Mouse (Mus musculus) megakaryocyte progenitor cell, adult 5-6 weeks (primary cell): ENCODE data around the gene Ddhd1. TPM values are rescaled to one million over a fixed set of nuclear protein-coding genes. Genes with fewer than 3 reads are reported as not detected.
A peak's percentile ranks its signal among the peaks of the same experiment; 100 is the strongest.

ENCODE experiments used
- ATAC-seq: replicated peaks from 2 replicates; pipeline ENCODE4 v1.8.0; 2016; ENCODE audit warnings: mild to moderate bottlenecking, moderate TSS enrichment, inconsistent platforms; ENCODE audit not compliant: poor library complexity
- total RNA-seq, 2 experiments: library from RNA; stranded (forward) in 1 of 2; stranded (reverse) in 1 of 2; fragments of 157-497, 149-512 nt in 1 of 2; fragments of 200-1000 nt in 1 of 2; gene quantifications; 2 replicates each; pipeline versions ENCODE4 v1.2.3 to v1.2.4; 2015 to 2017

The Ddhd1 gene
- total RNA-seq, 2 experiments from 2014 or later: 18.2 to 18.6 TPM

GRCm38 (mm10) chr14:45647175-45647574, 10.8 kb downstream of the Ddhd1 start:
- ATAC-seq: no peak

- ATAC-seq: no peak
These were observed 13.2 kb downstream of the Ddhd1 start for GRCm38 (mm10) chr14:45644786-45645185.

GRCm38 (mm10) chr14:45644202-45644601, 13.7 kb downstream of the Ddhd1 start:
- no peak for ATAC-seq

GRCm38 (mm10) chr14:45643461-45643860, 14.5 kb downstream of the Ddhd1 start:
- ATAC-seq: no peak

GRCm38 (mm10) chr14:45642795-45643194, 15.1 kb downstream of the Ddhd1 start:
- no peak for ATAC-seq

- no peak for ATAC-seq
These were observed 15.7 kb downstream of the Ddhd1 start for GRCm38 (mm10) chr14:45642217-45642616.

GRCm38 (mm10) chr14:45638717-45639116, 19.2 kb downstream of the Ddhd1 start:
- 0 out of 2 replicates have a peak, but pooled peaks have one; percentile 31 for ATAC-seq

GRCm38 (mm10) chr14:45635496-45635895, 22.4 kb downstream of the Ddhd1 start:
- no peak for ATAC-seq

GRCm38 (mm10) chr14:45632756-45633537, 25.0 kb downstream of the Ddhd1 start:
- peak; percentile 54; the same call in 1 of the 2 replicates for ATAC-seq

- ATAC-seq: peak; percentile 61
These were observed 27.4 kb downstream of the Ddhd1 start for GRCm38 (mm10) chr14:45630544-45630943.

GRCm38 (mm10) chr14:45629938-45630337, 28.0 kb downstream of the Ddhd1 start:
- ATAC-seq: no peak

GRCm38 (mm10) chr14:45618351-45618750, 39.6 kb downstream of the Ddhd1 start:
- ATAC-seq: no peak

GRCm38 (mm10) chr14:45616526-45616925, 41.4 kb downstream of the Ddhd1 start:
- ATAC-seq: no peak

GRCm38 (mm10) chr14:45615776-45616175, 42.2 kb downstream of the Ddhd1 start:
- no peak for ATAC-seq

- no peak for ATAC-seq
These were observed 43.1 kb downstream of the Ddhd1 start for GRCm38 (mm10) chr14:45614822-45615221.

GRCm38 (mm10) chr14:45614406-45614805, 43.5 kb downstream of the Ddhd1 start:
- no peak for ATAC-seq

GRCm38 (mm10) chr14:45611654-45612053, 46.3 kb downstream of the Ddhd1 start:
- ATAC-seq: no peak

GRCm38 (mm10) chr14:45602002-45602401, 55.9 kb downstream of the Ddhd1 start:
- peak; percentile 81 for ATAC-seq

GRCm38 (mm10) chr14:45600587-45600986, 57.4 kb downstream of the Ddhd1 start:
- ATAC-seq: no peak

- no peak for ATAC-seq
These were observed 60.1 kb downstream of the Ddhd1 start for GRCm38 (mm10) chr14:45597855-45598254.

- ATAC-seq: no peak
These were observed 64.7 kb downstream of the Ddhd1 start for GRCm38 (mm10) chr14:45593261-45593660.

GRCm38 (mm10) chr14:45588403-45588802, 69.5 kb downstream of the Ddhd1 start:
- ATAC-seq: no peak

GRCm38 (mm10) chr14:45587536-45587935, 70.4 kb downstream of the Ddhd1 start:
- ATAC-seq: no peak
